Mouse (Mus musculus): ENCODE measurements at regions not wholly inside any gene's neighbourhood (a gene's known extent, or its start where the extent isn't known, plus 50 kb on each side); places are given as distances from the start of the nearest gene placed in this dataset.
A peak's percentile ranks its signal among the peaks of the same experiment; 100 is the strongest.
"Not testable (repeated sequence)": the region's sequence is repeated elsewhere in the genome, so short reads cannot be mapped to it uniquely, and the experiment has no call there.

DNA sequence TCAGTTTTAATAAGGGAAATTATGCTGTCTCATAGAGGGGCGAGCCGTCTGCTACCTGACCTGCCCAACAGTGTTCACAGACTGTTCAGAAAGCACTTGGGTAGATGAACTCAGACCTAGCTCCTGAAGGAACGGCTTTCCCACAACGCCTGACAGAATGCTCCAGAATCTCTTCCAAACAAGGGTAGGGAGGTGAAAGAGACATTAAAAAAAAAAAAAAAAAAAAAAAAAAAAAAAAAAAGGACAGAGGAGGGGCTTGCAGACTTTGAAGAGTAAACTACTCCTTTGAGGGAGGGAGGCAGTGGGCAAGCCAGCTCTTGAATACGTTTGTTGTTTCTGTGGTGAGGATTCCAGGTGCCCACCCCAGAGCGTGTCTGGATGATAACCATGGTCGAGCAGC is 81.6 kb downstream of the Cpn2 start:
- Histone ChIP-seq H3K9me3 (no peaks in the 10 kb centered on the region), H3K4me3 (no peak overlapping the region), H3K36me3 (no peaks in the 10 kb centered on the region), H3K27ac (peak overlapping the region; percentile 81), H3K27me3 (no peaks in the 10 kb centered on the region), H3K4me1 (peaks cover 67% of the 10 kb centered on the region), H3K9ac (no peak overlapping the region), H3K4me2 (no peak overlapping the region)
- no peak for ATAC-seq (ENCODE audit: insufficient number of reproducible peaks, low FRiP score, low TSS enrichment, low read depth)
- WGBS: 45% methylated on average over 7 of the region's 7 CpGs

- H3K4me2 ChIP-seq: no peak overlapping the region
- 59% methylated on average over 15 of the region's 15 CpGs for WGBS
- no peak for ATAC-seq (ENCODE audit: insufficient number of reproducible peaks, low FRiP score, low TSS enrichment, low read depth)
- H3K36me3 ChIP-seq: no peaks in the 10 kb centered on the region
- no peak overlapping the region for H3K4me3 ChIP-seq
- H3K9me3 ChIP-seq: no peaks in the 10 kb centered on the region
- H3K27me3 ChIP-seq: no peaks in the 10 kb centered on the region
- peak overlapping the region; percentile 79 for H3K27ac ChIP-seq
- no peak overlapping the region for H3K9ac ChIP-seq
- H3K4me1 ChIP-seq: peaks cover 69% of the 10 kb centered on the region
Measured at GRCm38 (mm10) chr16:30186201-30186700, 81.0 kb downstream of the Cpn2 start.

DNA sequence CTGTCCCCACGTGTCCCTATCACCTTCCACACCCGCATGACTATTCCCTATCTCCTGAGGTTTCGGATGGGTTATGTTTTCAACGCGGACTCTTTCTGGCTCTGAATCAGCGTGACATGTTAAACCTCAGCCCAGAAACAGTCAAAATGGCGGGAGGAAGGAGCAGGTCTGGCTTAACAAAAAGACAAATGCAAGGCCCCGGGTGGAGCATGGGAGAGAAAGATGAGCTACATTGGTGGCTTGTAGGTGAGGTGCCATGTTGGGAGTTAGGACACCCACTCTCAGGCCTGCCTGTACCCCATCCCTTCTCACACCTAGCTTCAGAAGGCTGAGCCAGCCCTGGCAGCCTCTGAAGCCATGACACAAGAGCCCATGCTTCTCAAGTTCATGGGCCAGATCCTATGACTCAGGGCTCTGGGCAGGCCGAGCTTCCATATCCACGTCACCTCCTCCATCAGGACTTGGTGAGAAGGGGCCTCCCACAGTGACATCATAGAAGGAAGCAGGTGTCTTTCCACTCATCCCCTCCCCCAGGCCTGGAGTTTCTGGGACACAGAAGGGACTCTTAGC is 80.5 kb downstream of the Cpn2 start:
- ATAC-seq (ENCODE audit: insufficient number of reproducible peaks, low FRiP score, low TSS enrichment, low read depth): no peak
- Histone ChIP-seq H3K4me3 (no peak overlapping the region), H3K27ac (peak overlapping the region; percentile 79), H3K4me2 (no peak overlapping the region), H3K9ac (no peak overlapping the region), H3K4me1 (peaks cover 70% of the 10 kb centered on the region), H3K9me3 (no peaks in the 10 kb centered on the region), H3K27me3 (no peaks in the 10 kb centered on the region), H3K36me3 (no peaks in the 10 kb centered on the region)
- 64% methylated on average over 10 of the region's 10 CpGs for WGBS

GRCm38 (mm10) chr16:30187400-30187799 is 79.9 kb downstream of the Cpn2 start:
- 30% methylated on average over 9 of the region's 9 CpGs for WGBS
- Histone ChIP-seq H3K27me3 (no peaks in the 10 kb centered on the region), H3K27ac (peak overlapping the region; percentile 79), H3K4me1 (peaks cover 70% of the 10 kb centered on the region), H3K4me3 (no peak overlapping the region; the same call in 1 of the 2 replicates), H3K36me3 (no peaks in the 10 kb centered on the region), H3K9me3 (no peaks in the 10 kb centered on the region), H3K4me2 (peak overlapping the region; percentile 54), H3K9ac (no peak overlapping the region)
- no peak for ATAC-seq (ENCODE audit: insufficient number of reproducible peaks, low FRiP score, low TSS enrichment, low read depth)

DNA sequence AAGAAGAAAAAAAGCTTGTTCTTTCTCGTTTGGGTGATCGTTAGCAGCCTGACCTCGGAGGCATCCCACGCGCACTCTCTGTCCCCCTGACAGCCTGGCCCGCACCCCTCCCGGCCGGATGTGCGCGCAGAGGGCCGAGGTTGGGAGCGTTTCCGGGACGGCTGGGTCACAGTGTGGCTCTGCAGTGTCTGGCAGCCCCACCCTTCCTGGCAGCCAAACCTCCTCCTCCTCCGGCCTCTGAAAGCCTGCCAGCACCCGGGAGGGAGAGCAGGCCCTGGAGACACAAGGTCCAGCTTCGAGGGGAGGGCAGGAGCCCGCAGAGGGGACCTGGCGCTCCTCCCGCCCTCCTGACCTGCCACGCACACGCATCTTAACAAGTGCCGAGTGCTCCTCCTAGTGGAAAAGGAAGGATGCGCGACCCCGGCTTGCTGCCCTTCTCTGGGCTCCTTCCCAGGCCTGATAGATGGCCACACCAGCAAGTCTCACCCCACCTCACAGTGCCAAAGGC is 79.3 kb downstream of the Cpn2 start:
- ATAC-seq (ENCODE audit: insufficient number of reproducible peaks, low FRiP score, low TSS enrichment, low read depth): 0 out of 2 replicates have a peak, but pooled peaks have one; percentile 27
- H3K27ac ChIP-seq: peak overlapping the region; percentile 79
- peak overlapping the region; percentile 54 for H3K4me2 ChIP-seq
- H3K4me1 ChIP-seq: peaks cover 74% of the 10 kb centered on the region
- 2% methylated on average over 26 of the region's 26 CpGs for WGBS
- no peaks in the 10 kb centered on the region for H3K36me3 ChIP-seq
- peak overlapping the region; percentile 27 for H3K4me3 ChIP-seq
- no peaks in the 10 kb centered on the region for H3K9me3 ChIP-seq
- no peak overlapping the region for H3K9ac ChIP-seq
- H3K27me3 ChIP-seq: no peaks in the 10 kb centered on the region

- Histone ChIP-seq H3K36me3 (no peaks in the 10 kb centered on the region), H3K27ac (peak overlapping the region; percentile 79), H3K27me3 (no peaks in the 10 kb centered on the region), H3K9me3 (no peaks in the 10 kb centered on the region), H3K4me3 (no peak overlapping the region), H3K4me1 (peaks cover 84% of the 10 kb centered on the region), H3K4me2 (no peak overlapping the region), H3K9ac (no peak overlapping the region)
- no peak for ATAC-seq (ENCODE audit: insufficient number of reproducible peaks, low FRiP score, low TSS enrichment, low read depth)
- WGBS: 69% methylated on average over 8 of the region's 8 CpGs
Measured at GRCm38 (mm10) chr16:30188769-30189430, 78.4 kb downstream of the Cpn2 start.

DNA sequence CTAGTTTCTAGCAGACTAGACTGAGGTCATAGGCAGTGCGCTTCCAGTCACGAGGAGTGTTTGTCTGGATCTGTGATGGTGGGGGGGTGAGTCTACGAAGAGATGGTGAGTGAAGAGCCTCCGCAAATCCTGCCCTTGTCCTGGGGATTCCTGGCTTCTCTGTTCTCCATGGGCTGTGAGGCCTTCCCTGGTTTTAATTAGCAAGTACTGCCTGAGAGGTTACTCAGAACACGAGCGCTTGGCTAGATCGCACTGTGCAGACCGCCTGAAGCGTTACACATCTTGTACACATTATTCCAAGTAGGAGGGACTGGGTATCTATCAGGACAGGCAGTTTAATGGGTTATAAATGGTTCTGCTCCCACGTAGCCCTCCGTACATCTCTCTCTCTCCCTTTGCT is 76.9 kb downstream of the Cpn2 start:
- 49% methylated on average over 11 of the region's 11 CpGs for WGBS
- no peak overlapping the region for H3K4me2 ChIP-seq
- H3K9ac ChIP-seq: no peak overlapping the region
- H3K27ac ChIP-seq: peak overlapping the region; percentile 67
- H3K4me1 ChIP-seq: peaks cover 84% of the 10 kb centered on the region
- no peaks in the 10 kb centered on the region for H3K9me3 ChIP-seq
- no peaks in the 10 kb centered on the region for H3K27me3 ChIP-seq
- ATAC-seq (ENCODE audit: insufficient number of reproducible peaks, low FRiP score, low TSS enrichment, low read depth): peak; percentile 35; the same call in 1 of the 2 replicates
- no peaks in the 10 kb centered on the region for H3K36me3 ChIP-seq
- no peak overlapping the region for H3K4me3 ChIP-seq

- H3K27me3 ChIP-seq: no peaks in the 10 kb centered on the region
- 54% methylated on average over 15 of the region's 15 CpGs for WGBS
- ATAC-seq (ENCODE audit: insufficient number of reproducible peaks, low FRiP score, low TSS enrichment, low read depth): no peak
Measured at GRCm38 (mm10) chr16:30190935-30191514, 76.3 kb downstream of the Cpn2 start.

GRCm38 (mm10) chr16:30193294-30194261 is 73.7 kb downstream of the Cpn2 start:
- 38% methylated on average over 8 of the region's 8 CpGs for WGBS
- H3K27ac ChIP-seq: peak overlapping the region; percentile 72
- no peaks in the 10 kb centered on the region for H3K27me3 ChIP-seq
- no peak; the same call in 1 of the 2 replicates for ATAC-seq (ENCODE audit: insufficient number of reproducible peaks, low FRiP score, low TSS enrichment, low read depth)
- H3K9ac ChIP-seq: no peak overlapping the region
- no peak overlapping the region for H3K4me3 ChIP-seq
- 0 out of 2 replicates have a peak overlapping the region, but pooled peaks have one; percentile 12 for H3K4me2 ChIP-seq
- H3K36me3 ChIP-seq: no peaks in the 10 kb centered on the region
- H3K9me3 ChIP-seq: no peaks in the 10 kb centered on the region
- peaks cover 57% of the 10 kb centered on the region for H3K4me1 ChIP-seq

More at GRCm38 (mm10) chr16:30190935-30191514, 76.3 kb downstream of the Cpn2 start:
- no peaks in the 10 kb centered on the region for H3K36me3 ChIP-seq
- peaks cover 80% of the 10 kb centered on the region for H3K4me1 ChIP-seq
- H3K4me3 ChIP-seq: no peak overlapping the region
- peak overlapping the region; percentile 67 for H3K27ac ChIP-seq
- H3K9me3 ChIP-seq: no peaks in the 10 kb centered on the region
- H3K9ac ChIP-seq: no peak overlapping the region
- no peak overlapping the region for H3K4me2 ChIP-seq

- no peak overlapping the region for H3K4me3 ChIP-seq
- no peaks in the 10 kb centered on the region for H3K9me3 ChIP-seq
- H3K36me3 ChIP-seq: no peaks in the 10 kb centered on the region
- peaks cover 50% of the 10 kb centered on the region for H3K4me1 ChIP-seq
- ATAC-seq (ENCODE audit: insufficient number of reproducible peaks, low FRiP score, low TSS enrichment, low read depth): no peak
- no peak overlapping the region for H3K4me2 ChIP-seq
- no peaks in the 10 kb centered on the region for H3K27me3 ChIP-seq
- WGBS: 66% methylated on average over 7 of the region's 7 CpGs
- H3K27ac ChIP-seq: peak overlapping the region; percentile 78
- H3K9ac ChIP-seq: no peak overlapping the region
Measured at GRCm38 (mm10) chr16:30194836-30195235, 72.5 kb downstream of the Cpn2 start.

- not testable (repeated sequence) for H3K9ac ChIP-seq; H3K27ac ChIP-seq; H3K27me3 ChIP-seq; H3K4me3 ChIP-seq; H3K36me3 ChIP-seq; H3K4me2 ChIP-seq; ATAC-seq (ENCODE audit: insufficient number of reproducible peaks, low FRiP score, low TSS enrichment, low read depth); H3K9me3 ChIP-seq
- peaks cover 43% of the 10 kb centered on the region for H3K4me1 ChIP-seq
- 83% methylated on average over 2 of the region's 2 CpGs for WGBS
Measured at GRCm38 (mm10) chr16:30195859-30196258, 71.4 kb downstream of the Cpn2 start.
